Mouse (Mus musculus) cerebellum, adult 2 months (tissue): Measurements from ENCODE around the gene Slc25a43. TPM values are rescaled to one million over a fixed set of nuclear protein-coding genes. Genes with fewer than 3 reads are reported as not detected.

Experiments used
- DNase-seq, 2 experiments: peaks; one replicate each; pipeline ENCODE4 v3.0.0; 2021
- H3K27ac ChIP-seq: fragments of 200-500 bp; 2 replicates; pipeline ENCODE4 v1.5.1; 2012; ENCODE audit warnings: low read length, control low read depth, inconsistent platforms; ENCODE audit not compliant: insufficient read depth
- H3K27me3 ChIP-seq: fragments of 200-500 bp; 2 replicates; pipeline ENCODE4 v1.6.1; 2012; ENCODE audit warnings: inconsistent platforms, mild to moderate bottlenecking, low read length, moderate library complexity; ENCODE audit not compliant: control insufficient read depth, insufficient read depth
- H3K4me1 ChIP-seq: fragments of 200-500 bp; 2 replicates; pipeline ENCODE4 v1.6.1; 2011; ENCODE audit warnings: low read length; ENCODE audit not compliant: control insufficient read depth, insufficient read depth
- H3K4me3 ChIP-seq: fragments of 200-500 bp; replicated peaks from 2 replicates; pipeline ENCODE3; 2011; ENCODE audit warnings: mild to moderate bottlenecking, low read depth, low read length, control low read depth; ENCODE audit not compliant: insufficient read depth
- CTCF ChIP-seq: fragments of 200-500 bp; IDR thresholded peaks from 2 replicates; pipeline ENCODE4 v1.5.1; 2011; ENCODE audit warnings: low read depth, mild to moderate bottlenecking, control low read depth, low read length, moderate library complexity, borderline replicate concordance; ENCODE audit not compliant: insufficient read depth
- POLR2A ChIP-seq: fragments of 200-500 bp; IDR thresholded peaks from 2 replicates; pipeline ENCODE4 v1.6.1; 2011; ENCODE audit warnings: low read length, control low read depth, borderline replicate concordance; ENCODE audit not compliant: insufficient read depth
- WGBS: fragments of 180-500 bp; shearing (Covaris S2); methylation state at CpG from one replicate; pipeline ENCODE4 v1.1.7; 2018; 5-methylcytosine and 5-hydroxymethylcytosine counted together
- polyA plus RNA-seq: library from polyadenylated mRNA; depleted of rRNA; stranded (reverse); fragments of >200 nt; gene quantifications from 2 replicates; pipeline ENCODE4 v1.2.3, GENCODE M21; 2012

Gene Slc25a43
- polyA plus RNA-seq, 1 experiment = 0.54 TPM

DNA sequence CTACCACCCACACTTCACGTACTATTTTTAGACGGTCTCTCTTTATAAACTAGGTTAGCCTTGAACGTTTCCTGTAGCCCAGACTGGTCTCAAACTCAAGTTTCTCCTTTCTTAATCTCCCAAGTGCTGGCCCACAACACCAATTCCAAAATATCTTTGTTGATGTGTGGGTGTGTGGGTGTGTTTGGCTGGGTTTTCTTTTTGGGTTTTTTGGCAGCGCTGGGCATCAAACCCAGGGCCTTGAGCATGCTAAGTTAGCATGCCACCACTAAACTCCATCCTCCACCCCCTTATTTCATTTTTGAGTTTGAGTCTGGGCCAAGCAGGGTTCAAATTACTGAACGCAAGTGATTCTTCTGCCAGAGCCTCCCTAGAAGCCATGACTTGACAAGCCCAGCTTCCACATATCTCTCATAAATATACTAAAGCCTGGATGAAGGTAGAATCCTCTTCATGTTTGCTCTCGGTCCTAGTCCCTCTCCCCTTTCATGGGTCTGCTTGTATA is 5.9 kb downstream of the Slc25a43 start:
- no peak for TF ChIP-seq CTCF
- TF ChIP-seq POLR2A = no peak
- Histone ChIP-seq H3K4me3 (no peak overlapping the region), H3K27ac (no peak overlapping the region), H3K4me1 (no peaks in the 10 kb centered on the region), H3K27me3 (no peaks in the 10 kb centered on the region)
- 61% methylated on average over 6 of the region's 6 CpGs for WGBS
- no peak for DNase-seq

DNA sequence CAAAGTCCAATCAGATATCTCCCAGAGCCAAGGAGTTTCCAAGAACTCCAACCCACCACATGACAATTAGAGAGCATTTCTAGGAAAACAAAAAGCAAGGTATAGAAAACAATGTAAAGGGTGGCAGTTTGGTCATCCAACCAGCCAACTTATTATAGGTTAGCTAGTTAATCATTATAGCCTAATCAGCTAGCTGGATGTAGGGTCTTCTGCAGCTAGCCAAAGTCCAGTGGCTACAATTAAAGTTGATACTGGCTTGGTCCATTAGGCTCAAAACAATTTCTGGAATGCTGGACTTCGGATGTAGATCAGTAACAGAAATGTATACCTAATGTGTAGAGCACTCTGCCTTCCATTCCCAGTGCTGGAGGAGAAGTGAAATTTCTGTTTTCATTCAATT is 7.1 kb downstream of the Slc25a43 start:
- Histone ChIP-seq H3K27me3 (no peaks in the 10 kb centered on the region), H3K27ac (no peak overlapping the region), H3K4me3 (no peak overlapping the region), H3K4me1 (no peaks in the 10 kb centered on the region)
- WGBS = 84% methylated on average over 1 of the region's 1 CpGs
- TF ChIP-seq CTCF (no peak), POLR2A (no peak)
- DNase-seq = no peak

DNA sequence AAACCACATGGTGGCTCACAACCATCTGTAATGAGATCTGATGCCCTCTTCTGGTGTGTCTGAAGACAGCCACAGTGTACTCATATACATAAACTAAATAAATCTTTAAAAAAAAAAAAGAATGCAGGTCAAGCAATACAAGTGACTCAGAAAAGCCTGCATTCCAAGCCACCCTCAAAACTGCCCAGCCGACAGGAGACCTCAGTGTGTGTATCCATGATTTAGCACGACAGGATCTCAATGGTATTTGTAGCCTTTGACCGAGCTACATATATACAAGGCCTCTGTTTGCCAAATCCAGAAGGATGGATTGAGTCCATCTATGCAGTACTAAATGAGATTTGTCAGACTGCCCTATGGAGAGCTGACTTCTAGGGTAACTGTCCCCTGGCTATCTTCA is 9.1 kb downstream of the Slc25a43 start:
- Histone ChIP-seq H3K27me3 (no peaks in the 10 kb centered on the region), H3K4me3 (no peak overlapping the region), H3K4me1 (no peaks in the 10 kb centered on the region), H3K27ac (no peak overlapping the region)
- no peak for TF ChIP-seq CTCF
- TF ChIP-seq POLR2A = no peak
- 85% methylated on average over 3 of the region's 3 CpGs for WGBS
- no peak for DNase-seq

DNA sequence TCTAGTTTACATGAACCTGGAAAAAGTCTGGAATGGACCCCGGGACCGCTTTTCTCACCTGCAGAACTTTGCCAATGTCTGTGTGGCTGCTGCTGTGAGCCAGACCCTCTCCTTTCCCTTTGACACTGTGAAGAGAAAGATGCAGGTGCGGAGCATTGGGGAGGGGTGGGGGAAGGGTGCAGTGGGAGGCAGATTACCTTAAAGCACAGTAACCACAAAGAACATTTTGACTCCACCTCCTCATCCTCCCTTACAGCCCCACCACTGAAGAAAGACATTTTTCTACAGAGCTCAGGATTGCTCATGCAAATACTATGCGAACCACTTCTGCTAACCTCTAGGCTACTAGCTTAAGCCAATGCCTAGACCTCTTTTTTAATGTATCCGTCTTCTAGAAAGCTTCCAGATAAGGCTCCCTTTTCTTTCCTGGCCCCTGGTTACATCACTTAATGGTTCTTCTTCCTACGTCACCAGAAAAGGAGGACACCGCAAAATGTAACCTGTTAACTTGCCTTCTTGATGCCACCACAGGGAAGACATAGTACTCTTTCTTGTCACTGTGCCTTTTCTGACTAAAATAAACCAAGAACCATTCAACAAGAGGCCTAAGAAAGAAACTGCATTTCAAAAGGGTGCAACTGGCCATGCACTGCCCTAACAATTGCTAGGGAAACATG is 14.5 kb downstream of the Slc25a43 start:
- TF ChIP-seq POLR2A (no peak), CTCF (no peak)
- whole genome bisulfite sequencing = 83% methylated on average over 7 of the region's 7 CpGs
- Histone ChIP-seq H3K27me3 (no peaks in the 10 kb centered on the region), H3K4me3 (no peak overlapping the region), H3K4me1 (no peaks in the 10 kb centered on the region), H3K27ac (no peak overlapping the region)
- no peak for DNase-seq

DNA sequence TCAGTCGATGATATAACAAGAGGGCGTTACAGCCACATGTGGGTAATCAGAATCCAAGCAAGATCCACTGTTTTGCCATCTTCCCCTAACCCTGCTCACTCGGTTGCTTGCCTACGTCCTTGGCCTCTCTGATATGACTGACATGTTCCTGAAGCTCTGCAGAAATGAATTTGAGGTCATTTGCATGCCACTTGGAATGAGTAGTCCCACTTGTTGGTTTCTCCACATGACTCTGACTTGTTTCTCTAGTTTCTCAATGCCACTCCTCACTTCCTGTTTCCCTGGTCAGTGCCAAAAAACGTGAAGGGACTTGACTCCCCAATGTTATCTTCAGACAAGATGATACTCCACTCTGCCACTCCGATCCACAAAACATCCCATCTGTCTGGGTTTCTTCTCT is 15.1 kb downstream of the Slc25a43 start:
- TF ChIP-seq POLR2A (no peak), CTCF (no peak)
- no peak for DNase-seq
- no peak overlapping the region for H3K27ac ChIP-seq
- WGBS = 59% methylated on average over 6 of the region's 6 CpGs
- no peaks in the 10 kb centered on the region for H3K4me1 ChIP-seq
- H3K27me3 ChIP-seq = no peaks in the 10 kb centered on the region
- no peak overlapping the region for H3K4me3 ChIP-seq

DNA sequence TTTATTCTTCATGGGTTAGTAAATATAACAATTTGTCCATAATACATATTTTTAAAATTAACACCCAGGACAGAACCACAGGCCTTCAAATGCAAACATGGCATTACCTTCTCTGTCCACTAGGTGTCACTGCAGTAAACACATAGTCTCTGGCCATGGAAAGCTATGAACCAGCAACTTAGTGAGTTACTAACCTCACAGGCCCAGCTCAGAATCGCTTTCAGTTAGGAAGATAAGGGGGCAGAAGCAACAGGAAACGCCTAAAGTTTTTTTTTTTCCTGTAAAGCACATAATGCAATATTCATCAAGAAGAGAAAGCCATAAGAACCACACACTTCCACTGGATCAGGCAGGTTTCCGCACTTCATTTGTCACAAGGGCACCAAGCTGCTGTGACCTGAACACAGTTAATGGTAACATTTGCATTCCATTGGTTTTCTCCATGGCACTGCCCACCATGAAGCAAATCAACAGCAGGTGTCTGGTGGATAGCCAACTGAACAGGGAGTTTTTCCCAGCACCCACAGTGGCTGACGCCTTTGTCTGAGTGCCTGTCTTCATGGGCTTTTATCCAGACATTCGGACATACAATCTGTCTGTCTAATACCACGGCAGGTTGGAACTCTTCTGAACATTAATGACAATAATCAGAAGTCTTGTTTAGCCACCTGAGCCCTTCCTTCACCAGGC is 17.6 kb downstream of the Slc25a43 start:
- TF ChIP-seq POLR2A (no peak), CTCF (peak; percentile 30; the same call in 1 of the 2 replicates)
- no peaks in the 10 kb centered on the region for H3K4me1 ChIP-seq
- no peak overlapping the region for H3K4me3 ChIP-seq
- no peaks in the 10 kb centered on the region for H3K27me3 ChIP-seq
- WGBS = 42% methylated on average over 6 of the region's 6 CpGs
- no peak overlapping the region for H3K27ac ChIP-seq
- peak; percentile 31 to 33 for DNase-seq

DNA sequence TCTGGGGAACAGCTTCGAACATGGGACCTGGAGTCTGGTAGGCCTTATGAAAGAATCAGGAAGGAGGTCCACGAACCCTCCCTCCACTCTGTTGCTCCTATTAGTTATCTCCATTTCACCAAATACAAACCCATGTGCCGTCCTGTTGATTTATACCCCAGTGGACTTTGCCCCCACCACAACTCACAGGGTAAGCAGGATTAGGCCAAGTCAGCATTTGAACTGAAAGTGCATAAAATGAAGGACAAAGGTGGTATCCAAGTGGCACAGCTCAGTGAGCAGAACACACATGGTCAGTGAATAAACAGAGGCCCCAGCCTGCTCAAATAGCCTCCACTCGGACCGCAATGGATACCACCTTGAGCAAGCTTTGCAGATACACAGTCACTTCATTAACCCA is 18.8 kb downstream of the Slc25a43 start:
- no peaks in the 10 kb centered on the region for H3K27me3 ChIP-seq
- WGBS = 75% methylated on average over 5 of the region's 5 CpGs
- no peak overlapping the region for H3K4me3 ChIP-seq
- TF ChIP-seq CTCF (no peak), POLR2A (no peak)
- no peak overlapping the region for H3K27ac ChIP-seq
- no peaks in the 10 kb centered on the region for H3K4me1 ChIP-seq
- DNase-seq = no peak

DNA sequence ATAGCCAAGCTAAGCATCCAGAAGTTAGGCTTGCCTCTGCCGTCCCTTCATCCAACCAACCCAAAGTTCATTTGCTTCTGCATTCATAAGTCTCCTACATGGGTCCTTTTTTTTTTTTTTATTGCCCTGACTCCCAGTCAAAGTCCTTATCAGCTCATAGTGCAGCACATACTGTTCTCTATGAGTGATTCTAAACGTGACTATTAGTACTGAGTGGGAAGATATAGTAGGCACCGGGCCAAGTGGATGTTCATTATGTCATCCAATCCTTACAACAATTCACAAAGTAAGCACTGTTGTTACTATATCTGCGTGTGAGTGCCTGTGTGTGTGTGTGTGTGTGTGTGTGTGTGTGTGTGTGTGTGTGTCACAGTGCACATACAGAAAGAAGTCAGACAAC is 19.4 kb downstream of the Slc25a43 start:
- H3K27me3 ChIP-seq = no peaks in the 10 kb centered on the region
- WGBS = 66% methylated on average over 4 of the region's 4 CpGs
- no peak for TF ChIP-seq POLR2A
- TF ChIP-seq CTCF = no peak
- no peak overlapping the region for H3K27ac ChIP-seq
- H3K4me3 ChIP-seq = no peak overlapping the region
- no peak for DNase-seq
- H3K4me1 ChIP-seq = no peaks in the 10 kb centered on the region
